Mouse (Mus musculus): ENCODE results near the gene Slc5a11. TPM values are rescaled to one million over a fixed set of nuclear protein-coding genes. Genes with fewer than 3 reads are reported as not detected.

Gene Slc5a11
- 5.0 and 5.8 TPM in 2 replicates for polyA plus RNA-seq (2015; fragmentation: Nextera tagmentation; extraction: Ambion mirVana)

- H3K9ac ChIP-seq (replicated peaks; ENCODE audit: low read length), result no peak within 1 kb of the TSS
Observed at GRCm38 (mm10) chr7:123214365-123215075, at the start of gene Slc5a11. Gene Slc5a11, plus strand, starts transcription at chr7:123214780.

GRCm38 (mm10) chr7:123167436-123167835 lies 47.1 kb upstream of the Slc5a11 start:
- Histone ChIP-seq H3K27ac (ENCODE audit: low read length) (no peak overlapping the region), H3K9me3 (ENCODE audit: low read length) (no peaks in the 10 kb centered on the region), H3K36me3 (ENCODE audit: insufficient read depth, low read length) (peaks cover 75% of the 10 kb centered on the region), H3K27me3 (ENCODE audit: insufficient read depth, low read length) (no peaks in the 10 kb centered on the region), H3K4me2 (replicated peaks; ENCODE audit: low read depth, low read length) (no peak overlapping the region), H3K4me1 (ENCODE audit: insufficient read depth, low read length) (no peaks in the 10 kb centered on the region), H3K4me3 (ENCODE audit: low read length) (no peak overlapping the region), H3K9ac (replicated peaks; ENCODE audit: low read length) (no peak overlapping the region)
- 84% methylated on average over 2 of the region's 2 CpGs for WGBS
- ATAC-seq (ENCODE audit: low FRiP score, low TSS enrichment), result no peak

More at GRCm38 (mm10) chr7:123214365-123215075, at the start of gene Slc5a11:
- ATAC-seq (ENCODE audit: low FRiP score, low TSS enrichment), result peak; percentile 87
- Histone ChIP-seq H3K36me3 (ENCODE audit: insufficient read depth, low read length) (no peaks in the 10 kb centered on the region), H3K4me3 (ENCODE audit: low read length) (no peak within 1 kb of the TSS), H3K4me2 (replicated peaks; ENCODE audit: low read depth, low read length) (no peak within 1 kb of the TSS), H3K9me3 (ENCODE audit: low read length) (no peaks in the 10 kb centered on the region), H3K27me3 (ENCODE audit: insufficient read depth, low read length) (no peaks in the 10 kb centered on the region), H3K4me1 (ENCODE audit: insufficient read depth, low read length) (peaks cover 18% of the 10 kb centered on the region), H3K27ac (ENCODE audit: low read length) (peak within 1 kb of the TSS; percentile 66)
- WGBS, result 27% methylated on average over 8 of the region's 8 CpGs

GRCm38 (mm10) chr7:123169618-123170017 lies 45.0 kb upstream of the Slc5a11 start:
- no peaks in the 10 kb centered on the region for H3K9me3 ChIP-seq (ENCODE audit: low read length)
- H3K27me3 ChIP-seq (ENCODE audit: insufficient read depth, low read length), result no peaks in the 10 kb centered on the region
- H3K4me1 ChIP-seq (ENCODE audit: insufficient read depth, low read length), result no peaks in the 10 kb centered on the region
- no peak overlapping the region for H3K4me3 ChIP-seq (ENCODE audit: low read length)
- no peak overlapping the region for H3K4me2 ChIP-seq (replicated peaks; ENCODE audit: low read depth, low read length)
- ATAC-seq (ENCODE audit: low FRiP score, low TSS enrichment), result no peak
- H3K9ac ChIP-seq (replicated peaks; ENCODE audit: low read length), result no peak overlapping the region
- 93% methylated on average over 2 of the region's 2 CpGs for WGBS
- peaks cover 69% of the 10 kb centered on the region for H3K36me3 ChIP-seq (ENCODE audit: insufficient read depth, low read length)
- H3K27ac ChIP-seq (ENCODE audit: low read length), result no peak overlapping the region

GRCm38 (mm10) chr7:123172101-123172500 lies 42.5 kb upstream of the Slc5a11 start:
- Histone ChIP-seq H3K4me1 (ENCODE audit: insufficient read depth, low read length) (no peaks in the 10 kb centered on the region), H3K27me3 (ENCODE audit: insufficient read depth, low read length) (no peaks in the 10 kb centered on the region), H3K9ac (replicated peaks; ENCODE audit: low read length) (no peak overlapping the region), H3K4me2 (replicated peaks; ENCODE audit: low read depth, low read length) (no peak overlapping the region), H3K36me3 (ENCODE audit: insufficient read depth, low read length) (peaks cover 60% of the 10 kb centered on the region), H3K27ac (ENCODE audit: low read length) (no peak overlapping the region), H3K4me3 (ENCODE audit: low read length) (no peak overlapping the region), H3K9me3 (ENCODE audit: low read length) (no peaks in the 10 kb centered on the region)
- ATAC-seq (ENCODE audit: low FRiP score, low TSS enrichment), result no peak
- 87% methylated on average over 5 of the region's 5 CpGs for WGBS

- no peak for ATAC-seq (ENCODE audit: low FRiP score, low TSS enrichment)
Observed at GRCm38 (mm10) chr7:123177215-123177614, 37.4 kb upstream of the Slc5a11 start.

GRCm38 (mm10) chr7:123181787-123182701 lies 32.5 kb upstream of the Slc5a11 start:
- H3K27ac ChIP-seq (ENCODE audit: low read length), result peak overlapping the region; percentile 55
- peaks cover 71% of the 10 kb centered on the region for H3K36me3 ChIP-seq (ENCODE audit: insufficient read depth, low read length)
- no peaks in the 10 kb centered on the region for H3K27me3 ChIP-seq (ENCODE audit: insufficient read depth, low read length)
- no peak overlapping the region for H3K4me3 ChIP-seq (ENCODE audit: low read length)
- H3K9me3 ChIP-seq (ENCODE audit: low read length), result no peaks in the 10 kb centered on the region
- peak; percentile 69; the same call in 1 of the 2 replicates for ATAC-seq (ENCODE audit: low FRiP score, low TSS enrichment)
- no peak overlapping the region for H3K9ac ChIP-seq (replicated peaks; ENCODE audit: low read length)
- H3K4me1 ChIP-seq (ENCODE audit: insufficient read depth, low read length), result no peaks in the 10 kb centered on the region
- 60% methylated on average over 20 of the region's 20 CpGs for WGBS
- no peak overlapping the region for H3K4me2 ChIP-seq (replicated peaks; ENCODE audit: low read depth, low read length)

More at GRCm38 (mm10) chr7:123177215-123177614, 37.4 kb upstream of the Slc5a11 start:
- H3K36me3 ChIP-seq (ENCODE audit: insufficient read depth, low read length), result peaks cover 61% of the 10 kb centered on the region
- no peaks in the 10 kb centered on the region for H3K27me3 ChIP-seq (ENCODE audit: insufficient read depth, low read length)
- H3K4me2 ChIP-seq (replicated peaks; ENCODE audit: low read depth, low read length), result no peak overlapping the region
- no peak overlapping the region for H3K9ac ChIP-seq (replicated peaks; ENCODE audit: low read length)
- H3K4me1 ChIP-seq (ENCODE audit: insufficient read depth, low read length), result no peaks in the 10 kb centered on the region
- no peak overlapping the region for H3K4me3 ChIP-seq (ENCODE audit: low read length)
- H3K27ac ChIP-seq (ENCODE audit: low read length), result no peak overlapping the region
- no peaks in the 10 kb centered on the region for H3K9me3 ChIP-seq (ENCODE audit: low read length)

GRCm38 (mm10) chr7:123184891-123185290 lies 29.7 kb upstream of the Slc5a11 start:
- no peak overlapping the region for H3K4me2 ChIP-seq (replicated peaks; ENCODE audit: low read depth, low read length)
- H3K4me3 ChIP-seq (ENCODE audit: low read length), result no peak overlapping the region
- peaks cover 84% of the 10 kb centered on the region for H3K36me3 ChIP-seq (ENCODE audit: insufficient read depth, low read length)
- WGBS, result 79% methylated on average over 1 of the region's 1 CpGs
- H3K27me3 ChIP-seq (ENCODE audit: insufficient read depth, low read length), result no peaks in the 10 kb centered on the region
- no peak overlapping the region for H3K27ac ChIP-seq (ENCODE audit: low read length)
- H3K9me3 ChIP-seq (ENCODE audit: low read length), result no peaks in the 10 kb centered on the region
- H3K4me1 ChIP-seq (ENCODE audit: insufficient read depth, low read length), result no peaks in the 10 kb centered on the region
- peak; percentile 55; the same call in 1 of the 2 replicates for ATAC-seq (ENCODE audit: low FRiP score, low TSS enrichment)
- no peak overlapping the region for H3K9ac ChIP-seq (replicated peaks; ENCODE audit: low read length)

- peaks cover 83% of the 10 kb centered on the region for H3K36me3 ChIP-seq (ENCODE audit: insufficient read depth, low read length)
- no peaks in the 10 kb centered on the region for H3K4me1 ChIP-seq (ENCODE audit: insufficient read depth, low read length)
- no peaks in the 10 kb centered on the region for H3K9me3 ChIP-seq (ENCODE audit: low read length)
- no peak overlapping the region for H3K9ac ChIP-seq (replicated peaks; ENCODE audit: low read length)
- no peaks in the 10 kb centered on the region for H3K27me3 ChIP-seq (ENCODE audit: insufficient read depth, low read length)
- H3K4me3 ChIP-seq (ENCODE audit: low read length), result no peak overlapping the region
- no peak overlapping the region for H3K4me2 ChIP-seq (replicated peaks; ENCODE audit: low read depth, low read length)
- ATAC-seq (ENCODE audit: low FRiP score, low TSS enrichment), result no peak
- no peak overlapping the region for H3K27ac ChIP-seq (ENCODE audit: low read length)
- WGBS, result 85% methylated on average over 6 of the region's 6 CpGs
Observed at GRCm38 (mm10) chr7:123186463-123186862, 28.1 kb upstream of the Slc5a11 start.

GRCm38 (mm10) chr7:123187246-123187645 lies 27.3 kb upstream of the Slc5a11 start:
- H3K36me3 ChIP-seq (ENCODE audit: insufficient read depth, low read length), result peaks cover 83% of the 10 kb centered on the region
- no peak overlapping the region for H3K27ac ChIP-seq (ENCODE audit: low read length)
- no peak for ATAC-seq (ENCODE audit: low FRiP score, low TSS enrichment)
- no peaks in the 10 kb centered on the region for H3K9me3 ChIP-seq (ENCODE audit: low read length)
- H3K27me3 ChIP-seq (ENCODE audit: insufficient read depth, low read length), result no peaks in the 10 kb centered on the region
- no peak overlapping the region for H3K4me3 ChIP-seq (ENCODE audit: low read length)
- no peaks in the 10 kb centered on the region for H3K4me1 ChIP-seq (ENCODE audit: insufficient read depth, low read length)
- H3K9ac ChIP-seq (replicated peaks; ENCODE audit: low read length), result no peak overlapping the region
- no peak overlapping the region for H3K4me2 ChIP-seq (replicated peaks; ENCODE audit: low read depth, low read length)
- WGBS, result 44% methylated on average over 4 of the region's 4 CpGs

All from kidney, embryonic 16.5 days (tissue).